Mouse (Mus musculus) brain, embryonic 14.5 days (tissue): Measurements from ENCODE around the gene Vmn1r35.
"Not testable (repeated sequence)": the region's sequence is repeated elsewhere in the genome, so short reads cannot be mapped to it uniquely, and the experiment has no call there.

Experiments used
- CTCF ChIP-seq: fragments of 200-500 bp; IDR thresholded peaks from 2 replicates; pipeline ENCODE4 v1.5.1; 2012; ENCODE audit warnings: inconsistent platforms, mild to moderate bottlenecking, moderate library complexity, borderline replicate concordance; ENCODE audit not compliant: insufficient read depth, insufficient read length; ENCODE audit errors: extremely low read depth
- POLR2A ChIP-seq: fragments of 200-500 bp; IDR thresholded peaks from 2 replicates; pipeline ENCODE4 v1.6.1; 2012; ENCODE audit warnings: mild to moderate bottlenecking, inconsistent platforms, borderline replicate concordance; ENCODE audit not compliant: poor library complexity, insufficient read depth, insufficient read length, severe bottlenecking; ENCODE audit errors: extremely low read depth

- not testable (repeated sequence) for TF ChIP-seq CTCF, POLR2A
Measured at GRCm38 (mm10) chr6:66729082-66729481, 43.4 kb upstream of the Vmn1r35 start, which contains the start of gene Vmn1r37.
